Mouse (Mus musculus) hindbrain, embryonic 12.5 days (tissue): ENCODE measurements around the gene Fut1. TPM values are rescaled to one million over a fixed set of nuclear protein-coding genes. Genes with fewer than 3 reads are reported as not detected.
A peak's percentile ranks its signal among the peaks of the same experiment; 100 is the strongest.

Experiments used
- ATAC-seq: fragments of 200-750 bp; cut with Nextera tagmentation; 2 replicates; pipeline ENCODE4 v1.8.0; 2017; ENCODE audit warnings: moderate TSS enrichment; ENCODE audit not compliant: low FRiP score
- H3K27ac ChIP-seq: fragments of 300-500 bp; sonication (generic); 2 replicates; pipeline ENCODE4 v1.5.1; 2016; ENCODE audit warnings: mild to moderate bottlenecking
- H3K27me3 ChIP-seq: fragments of 300-500 bp; sonication (generic); 2 replicates; pipeline ENCODE4 v1.6.1; 2016; ENCODE audit warnings: mild to moderate bottlenecking
- H3K36me3 ChIP-seq: fragments of 300-500 bp; sonication (generic); 2 replicates; pipeline ENCODE4 v1.6.1; 2016; ENCODE audit warnings: mild to moderate bottlenecking
- H3K4me1 ChIP-seq: fragments of 300-500 bp; sonication (generic); 2 replicates; pipeline ENCODE4 v1.6.1; 2016
- H3K4me2 ChIP-seq: fragments of 300-500 bp; sonication (generic); replicated peaks from 2 replicates; pipeline ENCODE4 v1.6.1; 2016; ENCODE audit warnings: mild to moderate bottlenecking
- H3K4me3 ChIP-seq: fragments of 300-500 bp; sonication (generic); 2 replicates; pipeline ENCODE4 v1.5.1; 2016; ENCODE audit warnings: mild to moderate bottlenecking
- H3K9ac ChIP-seq: fragments of 300-500 bp; sonication (generic); 2 replicates; pipeline ENCODE4 v1.6.1; 2016; ENCODE audit warnings: mild to moderate bottlenecking, moderate library complexity
- H3K9me3 ChIP-seq: fragments of 300-500 bp; sonication (generic); replicated peaks from 2 replicates; pipeline ENCODE4 v1.6.1; 2016; ENCODE audit warnings: mild to moderate bottlenecking
- WGBS: fragments of 180-500 bp; shearing (Covaris S2); methylation state at CpG from one replicate; pipeline ENCODE4 v1.1.7; 2016; 5-methylcytosine and 5-hydroxymethylcytosine counted together
- polyA plus RNA-seq: library from polyadenylated mRNA; unstranded; fragments of >200 nt; fragmentation: Nextera tagmentation; extraction: Ambion mirVana; gene quantifications from 2 replicates; pipeline ENCODE4 v1.2.1, GENCODE M21; 2016

Gene Fut1
- polyA plus RNA-seq, 1 experiment from 2014 or later: not detected

DNA sequence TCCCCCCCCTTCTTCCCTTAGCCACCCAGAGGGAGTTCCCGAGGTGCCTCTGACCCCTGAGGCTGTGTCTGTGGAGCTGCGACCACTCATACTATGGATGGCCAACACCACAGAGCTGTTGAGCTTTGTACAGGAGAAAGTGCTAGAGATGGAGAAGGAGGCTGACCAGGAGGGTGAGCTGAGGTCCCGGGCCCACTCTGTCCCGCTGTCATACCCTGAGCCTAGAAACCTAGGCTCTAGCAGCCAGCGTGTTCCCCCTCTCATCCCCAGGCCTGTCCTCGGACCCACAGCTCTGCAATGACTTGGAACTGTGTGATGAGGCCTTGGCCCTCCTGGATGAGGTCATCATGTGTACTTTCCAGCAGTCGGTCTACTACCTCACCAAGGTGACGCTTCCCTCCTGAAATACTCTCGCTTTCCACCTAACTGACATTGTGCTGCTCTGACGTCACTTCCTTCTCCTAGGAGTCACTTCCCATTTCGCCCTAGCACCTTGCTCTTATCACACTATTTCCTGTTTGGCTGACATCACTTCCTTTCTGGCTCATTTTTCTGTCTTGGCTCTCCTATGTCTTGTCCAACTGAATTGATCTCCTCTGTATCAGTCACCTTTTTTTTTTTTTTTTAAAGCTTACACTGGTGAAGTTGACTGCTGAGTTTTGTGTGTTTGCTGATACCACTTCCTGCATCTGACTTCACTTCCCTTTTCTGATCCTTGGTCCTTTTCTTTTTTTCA, 18.0 kb downstream of the Fut1 start:
- Histone ChIP-seq H3K9me3 (no peaks in the 10 kb centered on the region), H3K27ac (no peak overlapping the region), H3K36me3 (no peaks in the 10 kb centered on the region), H3K4me3 (no peak overlapping the region), H3K27me3 (peaks cover 33% of the 10 kb centered on the region), H3K9ac (no peak overlapping the region), H3K4me2 (no peak overlapping the region), H3K4me1 (peaks cover 13% of the 10 kb centered on the region)
- WGBS: 90% methylated on average over 11 of the region's 11 CpGs
- ATAC-seq: no peak

DNA sequence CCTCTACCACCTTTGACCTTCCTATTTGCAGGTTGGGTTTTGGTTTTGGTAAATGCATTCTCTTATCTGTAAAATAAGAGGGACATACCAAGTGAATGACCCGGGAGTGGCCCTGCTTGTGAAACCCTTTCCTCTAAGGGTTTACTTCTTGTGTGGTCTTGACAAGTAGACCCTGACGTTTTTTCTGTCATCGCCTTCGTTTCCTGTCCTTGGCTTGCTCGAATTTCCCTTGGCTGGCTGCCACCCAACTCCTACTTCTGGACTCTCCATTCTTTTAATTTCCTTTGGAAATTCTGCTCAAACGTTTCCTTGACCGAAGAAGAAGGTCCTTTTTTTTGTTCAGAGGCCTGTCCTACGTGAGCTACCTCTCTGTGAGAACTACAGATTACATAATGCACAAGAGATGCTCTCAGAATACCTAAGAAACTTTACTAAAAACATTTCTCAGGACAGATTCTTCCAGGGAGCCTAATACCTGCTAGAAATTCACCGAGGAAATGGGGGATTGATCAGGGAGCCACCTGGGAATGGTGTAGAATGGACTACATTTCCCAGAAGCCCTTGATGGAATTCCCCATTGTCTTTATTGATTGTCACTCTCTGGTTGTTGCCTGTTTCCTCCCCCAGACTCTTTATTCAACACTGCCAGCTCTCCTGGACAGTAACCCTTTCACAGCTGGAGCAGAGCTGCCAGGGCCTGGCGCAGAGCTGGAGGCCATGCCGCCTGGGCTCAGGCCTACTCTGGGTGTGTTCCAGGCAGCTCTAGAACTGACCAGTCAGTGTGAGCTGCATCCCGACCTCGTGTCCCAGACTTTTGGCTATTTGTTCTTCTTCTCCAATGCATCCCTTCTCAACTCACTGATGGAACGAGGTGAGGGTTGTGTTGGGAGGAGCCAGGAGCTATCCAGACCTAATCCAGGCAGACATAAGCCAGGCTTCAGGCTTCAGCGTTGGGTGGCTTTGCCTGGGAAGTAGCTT, 18.9 kb downstream of the Fut1 start:
- no peak for ATAC-seq

DNA sequence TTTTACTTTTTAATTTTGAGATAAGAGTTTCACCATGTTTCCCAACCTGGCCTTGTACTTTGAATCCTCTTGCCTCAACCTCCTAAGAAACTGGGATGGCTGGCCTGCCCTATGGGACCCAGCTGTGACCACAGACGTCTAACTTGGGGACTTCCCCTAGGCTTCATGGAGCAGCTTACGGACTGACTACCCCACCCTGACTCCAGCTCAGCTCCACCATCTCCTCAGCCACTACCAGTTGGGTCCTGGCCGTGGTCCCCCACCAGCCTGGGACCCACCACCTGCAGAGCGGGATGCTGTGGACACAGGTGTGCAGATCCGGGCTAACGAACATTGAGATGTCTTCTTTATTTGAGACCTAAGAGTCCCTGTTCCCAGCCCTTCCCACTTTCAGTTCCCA, 20.6 kb downstream of the Fut1 start:
- WGBS: 89% methylated on average over 6 of the region's 6 CpGs
- Histone ChIP-seq H3K27me3 (peaks cover 14% of the 10 kb centered on the region), H3K4me1 (peaks cover 23% of the 10 kb centered on the region), H3K9ac (no peak overlapping the region), H3K27ac (no peak overlapping the region), H3K4me3 (no peak overlapping the region), H3K4me2 (peak overlapping the region; percentile 47; the same call in 1 of the 2 replicates), H3K9me3 (no peaks in the 10 kb centered on the region), H3K36me3 (no peaks in the 10 kb centered on the region)
- ATAC-seq: no peak

More for the DNA sequence above, 18.9 kb downstream of the Fut1 start:
- H3K36me3 ChIP-seq: no peaks in the 10 kb centered on the region
- H3K4me3 ChIP-seq: no peak overlapping the region
- no peak overlapping the region for H3K9ac ChIP-seq
- H3K4me1 ChIP-seq: peaks cover 13% of the 10 kb centered on the region
- no peak overlapping the region for H3K27ac ChIP-seq
- H3K27me3 ChIP-seq: peaks cover 30% of the 10 kb centered on the region
- WGBS: 84% methylated on average over 15 of the region's 15 CpGs
- H3K9me3 ChIP-seq: no peaks in the 10 kb centered on the region
- H3K4me2 ChIP-seq: no peak overlapping the region

DNA sequence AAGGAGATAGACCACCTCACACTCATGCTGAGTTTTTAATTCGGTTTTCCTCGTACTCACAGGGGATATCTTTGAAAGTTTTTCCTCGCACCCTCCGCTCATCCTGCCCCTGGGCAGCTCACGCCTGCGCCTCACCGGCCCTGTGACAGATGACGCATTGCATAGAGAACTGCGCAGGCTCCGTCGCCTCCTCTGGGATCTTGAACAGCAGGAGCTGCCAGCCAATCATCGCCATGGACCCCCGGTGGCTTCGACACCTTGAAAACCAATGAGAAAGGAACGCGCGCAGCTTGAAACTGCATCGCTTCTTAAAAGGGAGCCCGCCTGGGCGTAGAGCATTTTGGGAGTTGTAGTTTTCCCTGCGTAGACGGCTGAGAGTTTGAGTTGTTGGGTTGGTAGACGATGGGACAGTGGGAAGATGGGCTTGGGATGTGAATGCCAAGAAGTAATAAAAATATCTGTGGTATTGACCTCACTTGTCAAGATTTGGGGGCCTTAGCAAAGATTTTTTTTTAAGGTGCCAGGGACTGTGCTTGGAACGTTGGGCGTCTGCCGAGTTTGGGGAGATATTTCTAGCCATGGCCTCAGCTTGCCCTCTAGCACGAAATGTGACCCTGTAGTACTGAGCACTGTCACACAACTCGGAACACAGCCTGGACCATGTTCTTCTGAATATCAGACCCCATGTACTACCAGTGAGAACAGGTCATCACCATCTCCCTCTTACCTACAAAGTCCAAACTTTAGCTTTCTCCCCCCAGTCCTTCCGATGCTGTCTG, 21.7 kb downstream of the Fut1 start:
- H3K9ac ChIP-seq: no peak overlapping the region
- peak overlapping the region; percentile 47 for H3K4me2 ChIP-seq
- peaks cover 26% of the 10 kb centered on the region for H3K4me1 ChIP-seq
- H3K9me3 ChIP-seq: no peaks in the 10 kb centered on the region
- H3K27ac ChIP-seq: no peak overlapping the region
- H3K27me3 ChIP-seq: peaks cover 3% of the 10 kb centered on the region; the same call in 1 of the 2 replicates
- no peaks in the 10 kb centered on the region for H3K36me3 ChIP-seq
- 15% methylated on average over 29 of the region's 29 CpGs for WGBS
- peak; percentile 87 for ATAC-seq
- H3K4me3 ChIP-seq: peak overlapping the region; percentile 15

DNA sequence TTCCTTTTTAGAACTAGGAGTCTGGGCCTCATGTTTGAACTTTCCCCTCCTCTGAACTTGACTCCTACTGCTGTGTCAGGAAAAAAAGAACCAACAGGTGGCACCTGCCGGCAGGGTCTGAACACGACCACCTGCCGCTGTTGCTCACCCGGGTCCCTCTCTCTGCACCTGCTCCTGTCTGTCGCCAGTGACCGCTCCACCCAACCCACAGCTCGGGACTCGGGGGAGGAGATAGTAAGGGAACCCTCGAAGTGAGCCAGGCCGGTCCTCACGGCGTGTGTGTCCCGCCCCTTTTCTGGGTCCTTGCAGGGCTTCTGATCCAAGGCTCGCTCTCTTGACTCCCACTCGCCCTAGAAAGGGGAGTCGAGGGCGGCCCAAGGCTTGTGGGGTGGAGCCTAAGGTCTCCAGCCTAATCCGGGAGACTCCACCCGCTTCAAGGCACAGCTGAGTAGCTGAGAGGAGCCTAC, 22.5 kb downstream of the Fut1 start, which contains the start of gene Mamstr:
Mamstr (plus strand) TSS at position 417 of the 467 bp plus-strand sequence.
- Histone ChIP-seq H3K9me3 (no peaks in the 10 kb centered on the region), H3K4me2 (peak within 1 kb of the TSS; percentile 47; the same call in 1 of the 2 replicates), H3K27ac (no peak within 1 kb of the TSS), H3K4me1 (peaks cover 31% of the 10 kb centered on the region), H3K36me3 (no peaks in the 10 kb centered on the region), H3K27me3 (0 out of 2 replicates have a peak, but pooled peaks cover 3% of the 10 kb centered on the region), H3K9ac (peak within 1 kb of the TSS; percentile 9; the same call in 1 of the 2 replicates), H3K4me3 (no peak within 1 kb of the TSS)
- ATAC-seq: no peak
- WGBS: 24% methylated on average over 19 of the region's 19 CpGs

DNA sequence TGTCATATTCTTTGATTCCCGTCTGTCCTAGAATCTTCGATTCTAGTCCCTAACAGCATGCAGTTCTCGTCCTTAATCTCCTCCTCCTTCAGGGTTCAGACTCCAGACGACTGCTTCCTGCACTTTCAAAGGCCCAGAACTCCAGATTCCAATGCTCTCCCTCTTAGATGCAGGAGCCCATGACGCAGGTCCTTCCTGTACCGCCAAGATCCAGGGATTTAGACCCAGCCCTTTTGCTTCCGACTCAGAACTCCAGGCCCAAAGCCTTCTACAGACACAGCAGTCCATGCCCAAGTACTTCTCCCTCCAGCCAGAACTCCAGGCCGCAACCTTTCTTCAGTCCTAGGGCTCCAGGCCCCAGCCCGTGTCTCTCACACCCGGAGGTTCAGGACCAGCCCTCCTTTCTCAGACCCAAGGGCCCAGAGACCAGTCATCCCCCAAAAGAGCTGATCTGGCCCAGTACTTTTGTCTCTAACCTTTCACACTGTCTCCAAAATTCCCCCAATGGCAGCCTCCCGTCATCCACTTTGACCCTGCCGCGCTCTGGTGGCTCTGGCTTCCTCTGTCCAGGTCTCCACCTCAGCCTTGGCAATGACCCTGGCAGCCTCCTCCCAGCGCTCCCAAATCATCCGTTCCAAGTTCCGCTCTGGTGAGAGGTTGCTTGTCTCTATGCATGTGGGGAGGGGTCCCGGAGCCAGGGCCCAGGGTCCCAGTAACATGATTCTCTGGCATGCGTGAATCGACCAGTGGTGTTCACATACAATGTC, 23.3 kb downstream of the Fut1 start:
- WGBS: 74% methylated on average over 19 of the region's 19 CpGs
- H3K9me3 ChIP-seq: no peaks in the 10 kb centered on the region

DNA sequence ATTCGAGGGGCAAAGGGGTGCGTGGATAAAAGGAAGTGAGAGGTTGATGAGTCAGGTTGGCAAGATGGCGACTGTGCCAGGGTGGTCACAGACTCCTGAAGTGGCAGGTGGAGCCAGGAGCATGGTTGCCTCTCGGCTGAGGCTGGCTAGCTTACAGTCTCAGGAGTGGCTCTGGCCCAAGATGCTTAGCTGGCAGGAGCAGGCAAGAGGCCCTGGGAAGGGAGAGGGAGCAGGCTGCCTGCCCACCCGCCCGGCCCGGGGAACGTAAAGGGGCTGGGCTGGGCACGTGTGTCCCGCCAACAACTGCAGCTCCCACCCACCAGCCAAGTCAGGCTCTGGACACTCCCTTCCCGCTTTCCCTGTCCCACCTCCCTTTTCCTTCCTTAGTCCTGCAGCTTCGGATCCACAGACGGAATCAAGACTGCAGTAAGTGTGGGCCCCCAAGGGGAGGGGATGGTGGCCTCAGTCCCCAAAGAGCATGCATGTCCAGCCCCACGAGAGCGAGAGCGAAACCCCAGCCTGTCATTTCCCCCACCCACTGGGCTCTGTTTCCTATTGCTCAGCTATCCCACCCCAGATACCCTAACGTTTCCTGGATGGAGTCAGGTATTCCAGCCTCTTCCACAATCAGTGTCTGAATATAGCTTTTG, 24.4 kb downstream of the Fut1 start:
- Histone ChIP-seq H3K4me2 (peak overlapping the region; percentile 56; the same call in 1 of the 2 replicates), H3K4me1 (peaks cover 34% of the 10 kb centered on the region), H3K27ac (no peak overlapping the region; the same call in 1 of the 2 replicates), H3K9me3 (no peaks in the 10 kb centered on the region), H3K36me3 (no peaks in the 10 kb centered on the region), H3K27me3 (no peaks in the 10 kb centered on the region), H3K4me3 (no peak overlapping the region), H3K9ac (no peak overlapping the region)
- no peak for ATAC-seq
- WGBS: 72% methylated on average over 17 of the region's 17 CpGs

More for the DNA sequence above, 23.3 kb downstream of the Fut1 start:
- Histone ChIP-seq H3K27me3 (no peaks in the 10 kb centered on the region), H3K27ac (no peak overlapping the region), H3K4me1 (peaks cover 34% of the 10 kb centered on the region), H3K4me2 (no peak overlapping the region), H3K9ac (peak overlapping the region; percentile 9; the same call in 1 of the 2 replicates), H3K36me3 (no peaks in the 10 kb centered on the region), H3K4me3 (no peak overlapping the region)
- ATAC-seq: no peak

DNA sequence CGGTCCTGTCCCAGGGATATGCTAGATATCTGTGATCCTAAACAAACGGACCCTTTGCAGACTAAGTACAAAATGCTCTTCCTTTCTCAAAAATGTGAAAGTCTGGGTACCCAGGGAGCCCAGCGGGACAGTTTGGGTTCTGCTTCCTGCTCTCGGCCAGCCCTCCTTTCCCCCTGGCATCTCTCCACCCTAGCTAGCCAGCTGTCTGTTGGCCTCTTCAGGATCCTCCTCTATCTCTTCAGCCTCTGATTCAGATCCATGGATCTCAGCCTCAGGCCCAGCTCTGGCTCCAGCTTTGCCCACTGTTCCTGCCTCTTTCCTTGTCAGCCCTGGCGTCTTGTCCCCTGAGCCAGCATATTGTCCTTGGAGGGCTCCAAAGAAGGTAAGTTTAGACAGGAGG, 25.0 kb downstream of the Fut1 start:
- no peak for ATAC-seq
- WGBS: 86% methylated on average over 5 of the region's 5 CpGs
- H3K27ac ChIP-seq: peak overlapping the region; percentile 83; the same call in 1 of the 2 replicates

DNA sequence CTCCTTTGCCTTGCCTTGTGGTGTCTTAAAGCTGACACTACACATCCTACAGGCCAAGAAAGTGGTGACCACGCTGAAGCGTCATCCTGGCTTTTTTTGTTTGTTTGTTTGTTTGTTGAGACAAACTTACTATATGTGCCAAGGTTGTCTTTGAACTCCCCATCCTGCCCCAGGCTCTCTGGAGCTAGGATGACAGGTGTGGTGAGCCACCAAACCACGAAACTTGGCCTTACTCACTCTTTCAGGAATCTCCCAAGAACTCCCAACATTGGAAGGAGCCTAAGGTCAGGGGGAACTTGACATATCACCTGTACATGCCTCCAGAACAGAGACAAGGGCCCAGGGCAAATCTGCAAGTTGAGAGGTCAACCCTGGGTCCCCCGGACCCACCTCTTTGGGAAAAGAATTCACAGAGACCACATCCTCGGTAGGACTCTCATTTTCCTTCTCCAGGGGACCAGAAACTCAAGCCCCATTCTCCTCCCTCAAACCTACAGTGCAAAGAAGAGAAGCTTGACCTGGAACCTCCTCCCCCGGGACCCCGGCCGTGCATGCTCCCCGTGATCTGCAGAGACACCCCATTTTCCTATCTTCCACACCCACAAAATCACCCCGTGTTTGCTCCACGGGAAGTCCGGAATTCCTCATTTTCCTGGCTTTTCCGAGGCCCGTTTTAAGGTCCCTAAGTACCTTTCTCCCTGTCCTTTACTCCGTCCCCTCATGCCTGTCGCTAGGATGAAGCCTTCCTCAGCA, 25.6 kb downstream of the Fut1 start:
- Histone ChIP-seq H3K4me1 (peaks cover 34% of the 10 kb centered on the region), H3K4me2 (peak overlapping the region; percentile 56)
- ATAC-seq: no peak

More for the DNA sequence above, 25.0 kb downstream of the Fut1 start:
- Histone ChIP-seq H3K4me2 (peak overlapping the region; percentile 56), H3K27me3 (no peaks in the 10 kb centered on the region), H3K4me1 (peaks cover 34% of the 10 kb centered on the region), H3K9ac (no peak overlapping the region; the same call in 1 of the 2 replicates), H3K9me3 (no peaks in the 10 kb centered on the region), H3K36me3 (no peaks in the 10 kb centered on the region), H3K4me3 (peak overlapping the region; percentile 36; the same call in 1 of the 2 replicates)

More for the DNA sequence above, 25.6 kb downstream of the Fut1 start:
- Histone ChIP-seq H3K27ac (peak overlapping the region; percentile 83), H3K36me3 (no peaks in the 10 kb centered on the region), H3K27me3 (no peaks in the 10 kb centered on the region), H3K9me3 (no peaks in the 10 kb centered on the region), H3K4me3 (peak overlapping the region; percentile 36), H3K9ac (peak overlapping the region; percentile 59)
- WGBS: 35% methylated on average over 16 of the region's 16 CpGs
